Mouse (Mus musculus): ENCODE measurements at regions not wholly inside any gene's neighbourhood (a gene's known extent, or its start where the extent isn't known, plus 50 kb on each side); places are given as distances from the start of the nearest gene placed in this dataset.

- no peak for DNase-seq (ENCODE audit: low spot score in 2 of 2)
Observed at GRCm38 (mm10) chr1:138771307-138772011, 76.9 kb downstream of the Lhx9 start.

- DNase-seq (ENCODE audit: low spot score in 2 of 2), result no peak
Observed at GRCm38 (mm10) chr1:138762876-138763275, 85.5 kb downstream of the Lhx9 start.

- DNase-seq (ENCODE audit: low spot score in 2 of 2), result no peak
Observed at GRCm38 (mm10) chr1:138757777-138758176, 90.6 kb downstream of the Lhx9 start.

GRCm38 (mm10) chr1:138733308-138733707 lies 113.4 kb upstream of the Nek7 start:
- DNase-seq (ENCODE audit: low spot score in 2 of 2), result no peak

GRCm38 (mm10) chr1:138731008-138731407 lies 111.1 kb upstream of the Nek7 start:
- no peak for DNase-seq (ENCODE audit: low spot score in 2 of 2)

- no peak for DNase-seq (ENCODE audit: low spot score in 2 of 2)
Observed at GRCm38 (mm10) chr1:138729089-138729699, 109.3 kb upstream of the Nek7 start.

GRCm38 (mm10) chr1:138720728-138721127 lies 100.8 kb upstream of the Nek7 start:
- no peak for DNase-seq (ENCODE audit: low spot score in 2 of 2)

GRCm38 (mm10) chr1:138719297-138719696 lies 99.4 kb upstream of the Nek7 start:
- no peak for DNase-seq (ENCODE audit: low spot score in 2 of 2)

GRCm38 (mm10) chr1:138716991-138717390 lies 97.0 kb upstream of the Nek7 start:
- DNase-seq (ENCODE audit: low spot score in 2 of 2), result no peak

GRCm38 (mm10) chr1:138715162-138715561 lies 95.2 kb upstream of the Nek7 start:
- DNase-seq (ENCODE audit: low spot score in 2 of 2), result peak in 1 of 2 experiments; percentile 8

- DNase-seq (ENCODE audit: low spot score in 2 of 2), result no peak
Observed at GRCm38 (mm10) chr1:138709229-138709608, 89.3 kb upstream of the Nek7 start.

- DNase-seq (ENCODE audit: low spot score in 2 of 2), result no peak
Observed at GRCm38 (mm10) chr1:138708507-138709228, 88.7 kb upstream of the Nek7 start.

- no peak for DNase-seq (ENCODE audit: low spot score in 2 of 2)
Observed at GRCm38 (mm10) chr1:138707913-138708312, 88.0 kb upstream of the Nek7 start.

GRCm38 (mm10) chr1:138703291-138703690 lies 83.3 kb upstream of the Nek7 start:
- DNase-seq (ENCODE audit: low spot score in 2 of 2), result no peak

- DNase-seq (ENCODE audit: low spot score in 2 of 2), result no peak
Observed at GRCm38 (mm10) chr1:138689234-138689633, 69.3 kb upstream of the Nek7 start.

- DNase-seq (ENCODE audit: low spot score in 2 of 2), result no peak
Observed at GRCm38 (mm10) chr1:138686746-138687145, 66.8 kb upstream of the Nek7 start.

GRCm38 (mm10) chr1:138683711-138684110 lies 63.8 kb upstream of the Nek7 start:
- peak; percentile 5 to 9 for DNase-seq (ENCODE audit: low spot score in 2 of 2)

- DNase-seq (ENCODE audit: low spot score in 2 of 2), result no peak
Observed at GRCm38 (mm10) chr1:138681970-138682369, 62.0 kb upstream of the Nek7 start.

GRCm38 (mm10) chr1:138674199-138674598 lies 54.3 kb upstream of the Nek7 start:
- no peak for DNase-seq (ENCODE audit: low spot score in 2 of 2)

Data from thymus, postnatal 10 days (tissue).